Mouse (Mus musculus) megakaryocyte-erythroid progenitor cell, adult 5-6 weeks (primary cell): ENCODE data around the gene Arpc2. TPM values are rescaled to one million over a fixed set of nuclear protein-coding genes. Genes with fewer than 3 reads are reported as not detected.

ENCODE experiments used
- ATAC-seq: replicated peaks from 2 replicates; pipeline ENCODE4 v1.8.0; 2016; ENCODE audit warnings: mild to moderate bottlenecking, inconsistent platforms; ENCODE audit not compliant: severe bottlenecking, poor library complexity, low FRiP score, low TSS enrichment
- total RNA-seq, 2 experiments: library from RNA; stranded (forward) in 1 of 2; stranded (reverse) in 1 of 2; fragments of 200-1000, 215-1000 nt in 1 of 2; fragments of >200 nt in 1 of 2; fragmentation: Nextera tagmentation in 1 of 2; gene quantifications; 2 replicates each; pipeline ENCODE4 v1.2.3; 2014 to 2017

Arpc2 gene
- total RNA-seq, 2 experiments from 2014 or later = 233 to 242 TPM

- ATAC-seq = no peak
Observed at GRCm38 (mm10) chr1:74237671-74238070, 1.8 kb downstream of the Arpc2 start.

DNA sequence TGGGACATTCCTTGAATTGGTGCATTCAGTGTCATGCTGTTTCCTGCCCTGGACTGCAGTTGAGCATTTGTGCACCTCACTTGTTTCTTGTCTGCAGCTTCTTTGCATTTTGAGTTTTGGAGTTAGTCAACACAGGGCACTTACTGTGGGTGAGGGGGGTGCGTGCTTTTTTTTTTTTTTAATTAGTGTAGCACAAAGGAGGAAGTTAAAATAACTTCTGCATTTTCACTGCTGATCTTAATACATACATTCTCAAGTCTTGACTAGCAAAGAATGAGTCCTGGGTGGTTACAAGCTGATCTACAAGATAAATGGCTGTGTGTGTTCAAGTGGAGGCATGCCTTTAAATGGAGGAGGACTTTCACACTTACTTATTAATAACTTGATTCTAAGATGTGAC, 2.3 kb downstream of the Arpc2 start:
- ATAC-seq = no peak

DNA sequence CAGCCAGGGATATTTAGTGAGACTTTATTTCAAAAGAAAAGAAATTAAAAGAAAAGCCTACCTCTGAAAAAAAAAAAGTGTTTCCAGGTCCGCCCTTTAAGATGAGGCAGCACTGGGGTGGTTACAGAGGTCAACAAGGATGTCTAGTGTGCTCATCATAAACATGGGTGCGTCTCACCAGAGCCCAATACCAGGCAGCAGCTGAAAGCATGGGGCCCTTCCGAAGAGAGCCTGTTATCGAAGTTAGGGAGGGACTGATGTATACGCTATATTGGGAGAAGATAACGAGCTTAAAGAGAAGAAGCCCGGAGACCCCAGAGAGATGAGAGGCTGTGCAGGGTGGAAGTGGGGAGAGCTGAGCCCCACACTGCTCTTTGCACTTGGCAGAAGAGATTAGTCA, 3.3 kb downstream of the Arpc2 start:
- peak; percentile 35; the same call in 1 of the 2 replicates for ATAC-seq

GRCm38 (mm10) chr1:74239618-74240017, 3.7 kb downstream of the Arpc2 start:
- ATAC-seq = no peak

DNA sequence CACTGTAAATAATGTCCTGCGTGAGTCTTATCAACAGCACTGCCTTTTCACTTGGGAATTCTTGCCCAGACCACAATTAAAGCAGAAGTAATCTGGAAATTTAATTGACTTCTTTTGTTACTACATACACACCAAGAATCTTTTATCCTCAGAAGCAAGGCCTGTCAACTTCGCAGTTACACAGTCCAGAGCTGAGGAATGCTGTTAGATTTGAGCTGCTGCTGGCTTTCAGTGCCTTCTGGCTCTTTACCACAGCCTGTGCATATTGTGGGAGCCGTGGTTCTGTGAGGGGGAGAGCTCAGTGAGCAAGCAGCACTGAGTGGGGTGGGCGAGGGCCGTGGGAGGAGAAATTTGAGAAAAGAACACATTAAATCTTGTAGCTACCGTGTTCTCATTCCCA, 4.4 kb downstream of the Arpc2 start:
- no peak for ATAC-seq

- no peak for ATAC-seq
Observed at GRCm38 (mm10) chr1:74240832-74241231, 4.9 kb downstream of the Arpc2 start.

DNA sequence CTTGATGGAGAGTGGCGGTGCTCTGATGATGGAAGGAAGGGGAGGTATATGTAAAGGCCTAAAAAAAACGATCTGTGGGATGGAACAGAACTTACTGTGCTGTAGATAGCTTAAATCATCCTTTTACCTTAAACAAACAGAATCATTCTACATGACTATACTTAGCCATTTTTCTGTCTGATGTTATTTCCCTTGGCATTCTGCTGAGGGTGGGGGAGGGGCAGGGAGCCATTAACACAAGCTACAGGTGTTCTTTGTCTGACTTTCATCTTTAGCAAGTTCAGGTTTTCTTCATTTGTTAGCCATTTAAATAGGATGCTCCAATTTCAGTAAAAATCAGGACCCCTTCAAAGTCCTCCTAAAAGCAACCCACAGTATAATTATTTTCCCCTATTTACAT, 9.6 kb downstream of the Arpc2 start:
- ATAC-seq = no peak

DNA sequence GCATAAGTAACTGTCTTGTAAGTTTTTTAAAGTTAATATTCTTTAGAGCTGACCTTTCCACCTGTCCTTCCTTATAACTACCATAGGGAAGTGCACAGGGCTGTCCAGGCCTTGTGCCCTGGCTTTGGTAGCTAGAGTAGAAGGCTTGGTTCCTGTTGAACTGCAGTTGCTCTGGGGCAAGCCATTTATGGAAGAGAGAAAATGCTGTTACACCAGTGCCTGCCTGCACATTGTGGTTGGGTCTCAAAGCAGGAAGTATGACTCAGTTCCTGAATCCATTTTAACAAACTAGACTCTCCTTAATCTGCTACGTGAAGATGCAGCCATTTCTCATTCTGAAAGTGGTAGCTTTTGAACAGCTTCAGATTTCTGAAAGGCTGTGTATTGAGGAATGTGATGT, 12.9 kb downstream of the Arpc2 start:
- no peak; the same call in 1 of the 2 replicates for ATAC-seq

DNA sequence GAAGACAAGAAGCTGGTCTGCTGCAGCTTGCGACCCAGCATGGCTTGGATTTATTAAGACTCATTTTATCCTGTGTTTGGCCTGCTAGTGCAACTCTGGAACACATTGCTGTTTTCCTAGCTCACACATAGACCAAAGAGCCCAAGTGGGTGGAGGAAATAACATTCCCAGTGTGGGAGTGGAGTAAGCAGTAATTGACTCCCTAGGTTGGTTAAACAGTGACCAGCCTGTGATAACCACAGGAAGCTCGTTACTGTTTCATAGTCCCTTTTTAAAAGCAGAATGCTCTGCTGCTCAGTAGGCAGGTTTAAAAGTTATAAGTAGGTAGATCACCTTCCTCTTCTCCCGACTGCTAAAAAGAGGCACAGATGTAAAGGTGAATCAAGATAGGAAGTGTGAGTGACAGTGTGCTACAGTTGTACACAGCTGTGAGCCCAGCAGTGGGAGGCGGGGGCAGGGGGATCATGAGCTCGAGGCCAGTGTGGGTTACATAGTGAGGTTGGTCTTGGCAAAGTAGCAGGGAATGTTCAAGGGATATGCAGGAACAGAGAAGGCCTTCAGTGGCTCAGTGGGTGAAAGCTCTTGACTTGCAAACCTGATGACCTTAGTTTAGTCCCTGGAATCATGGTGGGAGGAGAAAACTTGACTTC, 13.6 kb downstream of the Arpc2 start:
- no peak for ATAC-seq

GRCm38 (mm10) chr1:74250096-74250495, 14.2 kb downstream of the Arpc2 start:
- no peak for ATAC-seq

- no peak for ATAC-seq
Observed at GRCm38 (mm10) chr1:74255704-74256345, 19.9 kb downstream of the Arpc2 start.

GRCm38 (mm10) chr1:74256782-74257181, 20.9 kb downstream of the Arpc2 start:
- ATAC-seq = no peak

DNA sequence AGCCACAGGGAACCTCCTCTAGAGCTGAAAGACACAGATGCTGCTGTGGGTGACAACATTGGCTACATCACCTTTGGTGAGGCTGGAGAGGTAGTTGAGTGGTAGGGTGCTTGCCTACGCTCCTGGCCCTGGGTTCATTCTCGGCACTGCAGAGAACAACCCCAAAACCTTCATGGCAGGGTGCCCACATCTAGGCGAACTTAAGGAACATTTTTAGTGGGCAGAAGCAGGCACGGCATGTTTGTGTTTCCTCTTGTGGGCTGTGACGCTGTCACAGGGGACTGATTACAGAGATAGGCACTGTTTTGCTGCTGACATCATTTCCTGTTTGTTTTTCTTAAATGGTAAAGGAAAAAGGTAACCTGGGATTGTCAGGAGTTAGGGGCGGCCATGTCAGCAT, 26.6 kb downstream of the Arpc2 start:
- no peak for ATAC-seq

- ATAC-seq = no peak
Observed at GRCm38 (mm10) chr1:74268750-74269149, 32.9 kb downstream of the Arpc2 start.

- no peak for ATAC-seq
Observed at GRCm38 (mm10) chr1:74271659-74272058, 35.8 kb downstream of the Arpc2 start.

DNA sequence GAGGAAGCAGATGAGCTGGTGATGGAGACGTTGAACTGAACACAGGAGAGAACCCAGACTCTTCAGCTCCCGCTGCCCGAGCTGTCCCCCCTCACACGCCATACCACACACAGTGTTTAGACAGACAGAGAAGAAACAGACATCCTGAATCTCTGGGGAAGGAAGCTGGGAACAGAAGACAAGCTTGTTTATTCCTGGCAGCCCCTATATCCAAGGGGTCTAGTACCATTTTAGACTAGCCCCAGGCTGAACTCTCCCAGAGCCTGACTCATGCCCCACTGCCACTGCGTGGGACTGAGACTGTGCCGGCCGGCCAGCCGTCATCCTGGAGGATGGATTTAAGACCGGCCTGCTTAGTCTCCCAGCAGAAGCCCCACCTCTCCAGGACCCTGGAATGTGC, 39.1 kb downstream of the Arpc2 start:
- ATAC-seq = no peak

DNA sequence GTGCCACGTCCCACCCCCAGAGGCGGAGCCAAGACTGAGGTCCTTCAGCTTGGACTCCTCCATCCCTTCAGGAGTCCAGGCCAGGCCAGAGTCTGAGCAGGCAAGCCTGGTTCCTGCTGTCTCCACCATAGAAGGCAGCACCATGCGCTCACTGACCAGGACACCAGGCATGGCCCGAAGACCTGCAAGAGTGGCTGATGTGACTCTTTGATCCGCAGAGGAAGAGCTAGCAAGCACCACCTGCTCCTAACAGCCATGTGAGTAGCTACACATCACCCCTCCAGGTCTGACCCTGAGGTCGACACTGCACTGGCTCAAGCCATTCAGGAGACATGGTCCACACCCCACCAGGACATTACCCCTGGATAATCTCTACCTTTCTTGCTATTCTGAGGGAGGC, 41.2 kb downstream of the Arpc2 start:
- ATAC-seq = no peak

DNA sequence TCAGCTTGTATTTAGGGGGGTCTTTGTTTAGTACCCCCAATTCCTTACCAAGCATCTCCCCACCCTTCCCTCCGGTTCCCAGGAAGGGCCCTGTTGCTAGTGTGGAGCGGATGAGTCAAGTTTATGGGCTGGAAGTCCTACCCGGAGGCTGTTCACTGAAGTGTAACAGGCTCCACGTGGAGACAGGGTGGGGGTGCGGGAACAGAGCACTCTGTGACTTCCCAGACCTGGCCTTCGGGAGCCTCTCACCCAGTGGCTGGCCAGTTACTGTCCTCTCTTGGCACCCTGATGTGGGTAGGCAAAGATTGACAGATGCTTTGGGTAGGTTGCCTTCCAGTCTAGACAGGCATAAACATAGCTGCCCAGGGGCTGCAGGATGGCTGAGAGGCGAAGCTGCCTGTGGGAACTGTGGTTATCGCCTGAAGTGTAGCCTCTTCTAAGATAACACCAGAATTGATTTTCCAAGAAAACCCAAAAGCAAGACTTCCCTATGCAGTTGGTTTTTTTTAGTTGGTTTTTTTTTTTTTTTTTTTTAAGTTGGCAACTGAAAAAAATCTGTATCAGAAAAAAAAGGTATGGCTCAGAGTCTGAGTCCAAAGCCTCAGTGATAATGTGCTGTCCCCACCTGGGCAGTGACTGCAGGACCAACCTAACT, 42.1 kb downstream of the Arpc2 start:
- no peak for ATAC-seq

GRCm38 (mm10) chr1:74278538-74278937, 42.7 kb downstream of the Arpc2 start, which contains the start of gene Gpbar1:
Gpbar1 (plus strand) TSS chr1:74278550.
- no peak for ATAC-seq

- no peak for ATAC-seq
Observed at GRCm38 (mm10) chr1:74278988-74279387, 43.1 kb downstream of the Arpc2 start.
